Mouse (Mus musculus): ENCODE measurements around the gene Gng3. TPM values are rescaled to one million over a fixed set of nuclear protein-coding genes. Genes with fewer than 3 reads are reported as not detected.

Gng3 gene
- 198 and 204 TPM in 2 replicates for polyA plus RNA-seq (2015; fragmentation: Nextera tagmentation; extraction: Ambion mirVana)

GRCm38 (mm10) chr19:8839103-8839907 lies at the start of gene Gng3:
Gene Gng3, minus strand, starts transcription at chr19:8839194.
- Histone ChIP-seq H3K4me1 (peaks cover 27% of the 10 kb centered on the region), H3K9ac (peak within 1 kb of the TSS; percentile 90), H3K4me3 (peak within 1 kb of the TSS; percentile 65), H3K27ac (peak within 1 kb of the TSS; percentile 99), H3K36me3 (ENCODE audit: poor library complexity, severe bottlenecking) (peaks cover 29% of the 10 kb centered on the region), H3K4me2 (peak within 1 kb of the TSS; percentile 83), H3K27me3 (no peaks in the 10 kb centered on the region), H3K9me3 (replicated peaks) (no peaks in the 10 kb centered on the region)
- peak; percentile 79 for ATAC-seq
- 32% methylated on average over 11 of the region's 11 CpGs for WGBS

- no peak for ATAC-seq
- Histone ChIP-seq H3K4me1 (peaks cover 21% of the 10 kb centered on the region), H3K9ac (peak overlapping the region; percentile 83), H3K27me3 (no peaks in the 10 kb centered on the region), H3K36me3 (ENCODE audit: poor library complexity, severe bottlenecking) (peaks cover 14% of the 10 kb centered on the region), H3K27ac (peak overlapping the region; percentile 58; the same call in 1 of the 2 replicates), H3K4me3 (peak overlapping the region; percentile 65), H3K4me2 (peak overlapping the region; percentile 80), H3K9me3 (replicated peaks) (no peaks in the 10 kb centered on the region)
- WGBS, result 13% methylated on average over 19 of the region's 19 CpGs
Measured at GRCm38 (mm10) chr19:8887585-8888463, 48.8 kb upstream of the Gng3 start.

- no peaks in the 10 kb centered on the region for H3K27me3 ChIP-seq
- H3K36me3 ChIP-seq (ENCODE audit: poor library complexity, severe bottlenecking), result peaks cover 14% of the 10 kb centered on the region
- peaks cover 21% of the 10 kb centered on the region for H3K4me1 ChIP-seq
- no peak overlapping the region; the same call in 1 of the 2 replicates for H3K27ac ChIP-seq
- no peaks in the 10 kb centered on the region for H3K9me3 ChIP-seq (replicated peaks)
- peak overlapping the region; percentile 65; the same call in 1 of the 2 replicates for H3K4me3 ChIP-seq
- whole genome bisulfite sequencing, result 68% methylated on average over 1 of the region's 1 CpGs
- no peak for ATAC-seq
- H3K4me2 ChIP-seq, result peak overlapping the region; percentile 80; the same call in 1 of the 2 replicates
- no peak overlapping the region; the same call in 1 of the 2 replicates for H3K9ac ChIP-seq
Measured at GRCm38 (mm10) chr19:8886916-8887584, 48.1 kb upstream of the Gng3 start.

GRCm38 (mm10) chr19:8883616-8884015 lies 44.6 kb upstream of the Gng3 start, which contains the start of the genes Lbhd1 and Gm49403:
Gene Lbhd1, plus strand, starts transcription at chr19:8883732.
Gene Gm49403, plus strand, starts transcription at chr19:8883930.
- no peak within 1 kb of the TSS for H3K4me2 ChIP-seq
- H3K9ac ChIP-seq, result no peak within 1 kb of the TSS
- no peaks in the 10 kb centered on the region for H3K9me3 ChIP-seq (replicated peaks)
- peaks cover 22% of the 10 kb centered on the region for H3K4me1 ChIP-seq
- no peaks in the 10 kb centered on the region for H3K36me3 ChIP-seq (ENCODE audit: poor library complexity, severe bottlenecking)
- no peak for ATAC-seq
- H3K27me3 ChIP-seq, result no peaks in the 10 kb centered on the region
- no peak within 1 kb of the TSS for H3K27ac ChIP-seq
- WGBS, result 73% methylated on average over 3 of the region's 3 CpGs
- no peak within 1 kb of the TSS for H3K4me3 ChIP-seq

- Histone ChIP-seq H3K9me3 (replicated peaks) (no peaks in the 10 kb centered on the region), H3K9ac (peak overlapping the region; percentile 87), H3K27me3 (no peaks in the 10 kb centered on the region), H3K4me3 (peak overlapping the region; percentile 66), H3K27ac (no peak overlapping the region), H3K4me1 (peaks cover 10% of the 10 kb centered on the region), H3K4me2 (peak overlapping the region; percentile 67), H3K36me3 (ENCODE audit: poor library complexity, severe bottlenecking) (peaks cover 13% of the 10 kb centered on the region)
- peak; percentile 33 for ATAC-seq
- 11% methylated on average over 3 of the region's 3 CpGs for WGBS
Measured at GRCm38 (mm10) chr19:8881034-8881392, 42.0 kb upstream of the Gng3 start.

- ATAC-seq, result peak; percentile 98
- H3K36me3 ChIP-seq (ENCODE audit: poor library complexity, severe bottlenecking), result peaks cover 19% of the 10 kb centered on the region
- peaks cover 10% of the 10 kb centered on the region for H3K4me1 ChIP-seq
- peak within 1 kb of the TSS; percentile 87 for H3K9ac ChIP-seq
- peak within 1 kb of the TSS; percentile 66 for H3K4me3 ChIP-seq
- peak within 1 kb of the TSS; percentile 79 for H3K27ac ChIP-seq
- no peaks in the 10 kb centered on the region for H3K27me3 ChIP-seq
- H3K9me3 ChIP-seq (replicated peaks), result no peaks in the 10 kb centered on the region
- H3K4me2 ChIP-seq, result peak within 1 kb of the TSS; percentile 67
- under 1% methylated on average over 42 of the region's 42 CpGs for WGBS
Measured at GRCm38 (mm10) chr19:8880311-8881033, 41.5 kb upstream of the Gng3 start, which contains the start of gene Uqcc3. Gene Uqcc3, minus strand, starts transcription at chr19:8880923.

- 93% methylated on average over 7 of the region's 7 CpGs for WGBS
- no peak for ATAC-seq
- Histone ChIP-seq H3K27ac (no peak overlapping the region), H3K36me3 (ENCODE audit: poor library complexity, severe bottlenecking) (peaks cover 43% of the 10 kb centered on the region), H3K4me3 (no peak overlapping the region), H3K9ac (no peak overlapping the region), H3K4me1 (peaks cover 18% of the 10 kb centered on the region), H3K27me3 (no peaks in the 10 kb centered on the region), H3K4me2 (no peak overlapping the region), H3K9me3 (replicated peaks) (no peaks in the 10 kb centered on the region)
Measured at GRCm38 (mm10) chr19:8875031-8875430, 36.0 kb upstream of the Gng3 start.

GRCm38 (mm10) chr19:8872266-8872840 lies 33.4 kb upstream of the Gng3 start:
- no peaks in the 10 kb centered on the region for H3K9me3 ChIP-seq (replicated peaks)
- H3K27ac ChIP-seq, result no peak overlapping the region
- peaks cover 43% of the 10 kb centered on the region for H3K36me3 ChIP-seq (ENCODE audit: poor library complexity, severe bottlenecking)
- no peak for ATAC-seq
- H3K9ac ChIP-seq, result peak overlapping the region; percentile 97
- H3K4me2 ChIP-seq, result peak overlapping the region; percentile 96
- H3K27me3 ChIP-seq, result no peaks in the 10 kb centered on the region
- WGBS, result 77% methylated on average over 10 of the region's 10 CpGs
- H3K4me3 ChIP-seq, result peak overlapping the region; percentile 98
- H3K4me1 ChIP-seq, result peaks cover 13% of the 10 kb centered on the region

GRCm38 (mm10) chr19:8871267-8872186 lies 32.5 kb upstream of the Gng3 start, which contains the start of gene Ubxn1:
Gene Ubxn1, plus strand, starts transcription at chr19:8871496.
- Histone ChIP-seq H3K27ac (peak within 1 kb of the TSS; percentile 57), H3K9me3 (replicated peaks) (no peaks in the 10 kb centered on the region), H3K9ac (peak within 1 kb of the TSS; percentile 97), H3K4me3 (peak within 1 kb of the TSS; percentile 98), H3K27me3 (no peaks in the 10 kb centered on the region), H3K4me2 (peak within 1 kb of the TSS; percentile 96), H3K36me3 (ENCODE audit: poor library complexity, severe bottlenecking) (peaks cover 35% of the 10 kb centered on the region), H3K4me1 (peaks cover 13% of the 10 kb centered on the region)
- peak; percentile 98 for ATAC-seq
- under 1% methylated on average over 59 of the region's 59 CpGs for WGBS

GRCm38 (mm10) chr19:8870838-8871237 lies 31.8 kb upstream of the Gng3 start:
- WGBS, result 61% methylated on average over 9 of the region's 9 CpGs
- Histone ChIP-seq H3K36me3 (ENCODE audit: poor library complexity, severe bottlenecking) (peaks cover 28% of the 10 kb centered on the region), H3K4me1 (peaks cover 13% of the 10 kb centered on the region), H3K9ac (peak overlapping the region; percentile 97), H3K9me3 (replicated peaks) (no peaks in the 10 kb centered on the region), H3K27me3 (no peaks in the 10 kb centered on the region), H3K4me3 (peak overlapping the region; percentile 98), H3K4me2 (peak overlapping the region; percentile 96), H3K27ac (no peak overlapping the region)
- peak; percentile 58 for ATAC-seq
